Mouse (Mus musculus): ENCODE measurements around the gene Lhfpl2. TPM values are rescaled to one million over a fixed set of nuclear protein-coding genes. Genes with fewer than 3 reads are reported as not detected.
A peak's percentile ranks its signal among the peaks of the same experiment; 100 is the strongest.

The Lhfpl2 gene
- polyA plus RNA-seq, 1 experiment, result 10.8 TPM

DNA sequence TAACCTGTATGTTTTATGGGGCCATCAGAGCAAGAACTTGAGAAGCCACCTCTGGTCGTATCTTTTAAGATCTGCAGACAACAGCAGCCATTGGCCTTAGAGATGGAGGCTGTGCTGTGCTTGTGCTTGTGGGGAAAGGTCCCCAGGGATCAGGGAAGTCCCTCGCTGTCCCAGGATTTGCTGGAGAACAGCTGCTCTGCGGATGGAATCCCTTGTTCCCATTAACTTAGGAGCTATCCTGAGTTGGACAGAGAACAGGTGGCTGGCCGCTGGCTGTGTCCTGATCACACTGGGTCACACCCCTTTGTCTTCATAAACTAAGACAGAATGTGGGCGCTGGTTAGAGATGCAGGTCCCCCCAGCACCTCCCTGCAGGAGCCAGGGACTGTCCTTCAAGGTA is 110.7 kb downstream of the Lhfpl2 start:
- Histone ChIP-seq H3K4me1 (ENCODE audit: control insufficient read depth, insufficient read depth, low read length) (no peaks in the 10 kb centered on the region), H3K27ac (ENCODE audit: insufficient read depth, low read length) (no peak overlapping the region), H3K4me3 (ENCODE audit: insufficient read depth, low read length) (no peak overlapping the region)
- no peak for TF ChIP-seq CTCF (IDR thresholded peaks at IDR 0.05; ENCODE audit: extremely low read depth, insufficient read depth, low read length)
- no peak for TF ChIP-seq POLR2A (IDR thresholded peaks at IDR 0.05; ENCODE audit: extremely low read depth, insufficient read depth, low read length)

DNA sequence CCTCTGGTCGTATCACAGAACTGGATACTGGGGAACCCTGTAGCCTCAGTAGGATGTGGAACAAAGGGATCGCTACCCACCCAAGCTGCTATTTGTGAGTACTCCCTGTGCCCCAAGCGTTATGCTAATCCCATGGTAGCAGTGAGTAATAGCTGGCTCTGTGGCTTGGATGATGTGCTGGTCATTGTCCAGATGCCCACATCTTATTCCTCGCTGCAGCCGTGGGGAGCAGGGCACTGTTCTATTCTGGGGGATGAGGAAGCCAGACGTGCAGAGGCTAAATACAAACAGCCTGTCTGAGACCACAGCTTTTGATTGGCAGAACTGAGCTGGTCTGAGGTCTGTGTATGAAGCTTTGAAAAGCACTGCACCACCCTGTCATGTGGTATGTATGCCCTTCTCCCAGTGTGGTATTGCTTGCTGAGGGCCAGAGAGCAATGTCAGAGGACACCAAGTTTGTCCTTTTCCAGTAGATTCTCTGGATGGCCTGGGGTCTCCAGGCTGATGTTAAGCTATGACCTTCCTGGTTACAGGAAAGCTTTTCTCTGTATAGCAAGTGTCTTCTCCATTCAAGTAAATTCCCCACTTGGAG is 111.8 kb downstream of the Lhfpl2 start:
- Histone ChIP-seq H3K4me1 (ENCODE audit: control insufficient read depth, insufficient read depth, low read length) (no peaks in the 10 kb centered on the region), H3K27ac (ENCODE audit: insufficient read depth, low read length) (no peak overlapping the region), H3K4me3 (ENCODE audit: insufficient read depth, low read length) (no peak overlapping the region)
- no peak for TF ChIP-seq POLR2A (IDR thresholded peaks at IDR 0.05; ENCODE audit: extremely low read depth, insufficient read depth, low read length)
- no peak for TF ChIP-seq CTCF (IDR thresholded peaks at IDR 0.05; ENCODE audit: extremely low read depth, insufficient read depth, low read length)

DNA sequence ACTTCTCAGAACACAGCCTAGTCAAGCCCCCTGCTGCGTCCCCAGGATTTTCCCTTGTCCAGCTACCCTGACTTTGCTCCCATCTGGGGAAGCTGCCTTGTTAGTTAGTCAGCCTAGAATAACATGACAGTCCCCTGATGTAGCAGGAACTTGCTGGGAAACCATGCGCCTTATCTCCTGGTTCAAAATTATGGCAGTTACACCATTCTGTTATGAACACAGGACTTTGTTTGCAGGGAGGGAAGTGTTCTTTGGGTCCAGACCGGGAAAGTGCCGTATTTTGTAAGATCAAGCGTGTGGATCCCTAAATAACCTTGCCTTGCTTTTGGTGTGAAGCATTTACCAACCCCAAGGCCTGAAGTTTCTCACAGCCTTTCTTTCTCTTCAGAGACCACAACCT is 114.0 kb downstream of the Lhfpl2 start:
- no peak overlapping the region for H3K27ac ChIP-seq (ENCODE audit: insufficient read depth, low read length)
- no peak overlapping the region for H3K4me3 ChIP-seq (ENCODE audit: insufficient read depth, low read length)
- TF ChIP-seq CTCF (IDR thresholded peaks at IDR 0.05; ENCODE audit: extremely low read depth, insufficient read depth, low read length) (no peak), POLR2A (IDR thresholded peaks at IDR 0.05; ENCODE audit: extremely low read depth, insufficient read depth, low read length) (no peak)
- no peaks in the 10 kb centered on the region for H3K4me1 ChIP-seq (ENCODE audit: control insufficient read depth, insufficient read depth, low read length)

DNA sequence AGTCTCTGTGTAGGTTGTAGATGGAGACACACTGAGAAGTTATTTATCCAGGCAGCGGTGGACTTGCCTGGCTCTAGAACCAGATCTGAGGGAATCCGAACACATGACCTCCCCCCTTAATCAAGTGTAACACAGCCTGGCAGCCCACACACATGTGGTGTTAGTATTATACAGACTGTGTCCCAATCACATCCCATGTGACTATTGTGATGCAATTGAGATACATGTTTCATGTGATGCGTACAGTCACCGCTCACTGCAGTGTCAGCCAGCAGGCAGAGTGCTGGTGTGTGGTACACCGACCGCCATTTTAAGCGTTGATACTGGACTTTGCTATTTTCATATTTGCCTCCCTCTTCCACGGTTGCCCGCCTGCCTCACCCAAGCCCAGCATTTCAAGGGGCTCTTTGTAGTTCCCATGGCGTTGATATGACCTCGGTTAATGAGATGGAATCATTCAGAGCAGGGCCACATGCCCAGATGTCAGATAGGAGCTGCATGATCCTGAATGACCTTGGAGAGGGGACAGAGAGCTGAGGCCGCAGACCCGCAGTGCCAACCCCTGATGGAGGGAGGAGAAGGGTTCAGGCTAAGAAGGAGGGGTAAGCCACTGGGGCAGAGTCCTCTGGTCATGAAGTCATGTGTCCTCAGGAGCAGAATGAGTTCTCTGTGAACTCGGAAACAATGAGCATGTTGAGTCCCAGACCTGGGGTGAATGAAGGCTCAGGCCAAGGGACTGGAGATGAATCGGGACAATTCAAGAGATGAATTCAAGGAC is 115.1 kb downstream of the Lhfpl2 start:
- Histone ChIP-seq H3K27ac (ENCODE audit: insufficient read depth, low read length) (no peak overlapping the region), H3K4me3 (ENCODE audit: insufficient read depth, low read length) (no peak overlapping the region), H3K4me1 (ENCODE audit: control insufficient read depth, insufficient read depth, low read length) (no peaks in the 10 kb centered on the region)
- TF ChIP-seq CTCF (IDR thresholded peaks at IDR 0.05; ENCODE audit: extremely low read depth, insufficient read depth, low read length) (no peak), POLR2A (IDR thresholded peaks at IDR 0.05; ENCODE audit: extremely low read depth, insufficient read depth, low read length) (no peak)

DNA sequence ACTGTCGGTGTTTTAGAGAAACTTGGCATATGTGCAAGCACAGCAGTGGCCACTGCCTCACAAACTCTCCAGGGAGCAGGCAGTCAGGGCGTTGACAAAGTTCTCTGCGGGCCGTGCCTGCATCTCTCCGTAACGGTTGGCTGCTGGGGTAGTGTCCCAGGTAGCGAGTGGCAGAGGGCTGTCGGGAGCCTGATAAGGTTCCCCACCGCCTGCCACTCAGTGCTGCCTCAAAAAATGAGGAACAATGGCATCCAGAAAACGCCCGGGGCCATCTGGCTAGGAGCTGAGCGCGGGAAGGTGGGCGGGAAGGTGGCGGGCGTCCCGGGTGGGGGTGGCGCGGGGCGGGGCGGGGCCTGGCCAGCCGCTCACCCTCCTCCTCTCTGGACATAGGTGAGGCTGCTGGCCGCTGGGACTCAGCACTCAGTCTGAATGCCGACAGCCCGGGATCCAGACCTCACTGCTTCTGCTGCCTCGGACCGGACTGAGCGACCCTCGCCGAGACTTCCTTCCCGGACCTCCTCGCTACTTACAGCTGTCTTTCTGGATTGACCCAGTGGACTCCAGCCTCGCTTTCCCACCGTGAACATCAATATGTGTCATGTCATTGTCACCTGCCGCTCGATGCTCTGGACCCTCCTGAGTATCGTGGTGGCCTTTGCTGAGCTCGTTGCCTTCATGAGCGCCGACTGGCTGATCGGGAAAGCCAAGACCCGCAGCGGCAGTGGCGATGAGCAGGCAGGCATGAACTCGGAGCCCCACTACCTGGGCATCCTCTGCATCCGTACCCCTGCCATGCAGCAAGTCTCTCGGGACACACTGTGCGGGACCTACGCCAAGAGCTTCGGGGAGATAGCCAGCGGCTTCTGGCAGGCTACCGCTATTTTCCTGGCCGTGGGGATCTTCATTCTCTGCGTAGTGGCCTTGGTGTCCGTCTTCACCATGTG is 116.3 kb downstream of the Lhfpl2 start:
- H3K4me1 ChIP-seq (ENCODE audit: control insufficient read depth, insufficient read depth, low read length), result no peaks in the 10 kb centered on the region; the same call in 1 of the 2 replicates
- H3K4me3 ChIP-seq (ENCODE audit: insufficient read depth, low read length), result peak overlapping the region; percentile 67
- no peak for TF ChIP-seq POLR2A (IDR thresholded peaks at IDR 0.05; ENCODE audit: extremely low read depth, insufficient read depth, low read length)
- no peak for TF ChIP-seq CTCF (IDR thresholded peaks at IDR 0.05; ENCODE audit: extremely low read depth, insufficient read depth, low read length)
- peak overlapping the region; percentile 30 for H3K27ac ChIP-seq (ENCODE audit: insufficient read depth, low read length)

DNA sequence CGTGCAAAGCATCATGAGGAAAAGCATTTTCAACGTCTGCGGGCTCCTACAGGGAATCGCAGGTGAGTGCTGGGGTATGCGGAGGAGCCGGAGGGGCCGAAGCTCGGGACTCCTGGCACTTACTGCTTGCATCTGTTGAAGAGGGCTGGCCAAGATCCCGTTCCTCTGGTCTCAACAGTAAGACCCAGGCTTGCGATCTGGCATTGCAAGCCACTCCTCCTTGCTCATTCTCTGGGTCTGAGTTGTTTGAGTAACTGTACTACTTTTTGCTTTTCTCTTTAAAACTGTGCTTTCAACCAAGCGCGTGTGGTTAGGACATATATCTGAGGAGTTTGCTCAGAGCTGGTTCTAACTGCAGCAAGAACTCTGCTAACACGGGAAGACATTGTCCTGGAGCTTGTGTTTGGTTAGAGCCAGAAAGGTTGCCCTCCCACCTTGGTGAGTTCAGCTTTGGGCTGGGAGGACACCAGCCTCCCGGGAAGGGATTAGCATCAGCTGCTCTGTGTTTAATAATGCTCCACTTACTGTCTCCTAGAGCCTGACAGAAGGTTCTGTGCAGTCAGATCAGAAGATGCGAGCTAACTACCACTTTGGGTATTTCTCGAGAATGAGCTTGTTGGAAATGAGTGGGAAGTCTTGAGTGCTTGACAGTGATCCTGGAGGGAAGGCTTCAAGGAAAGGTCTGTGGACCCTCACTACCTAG is 117.1 kb downstream of the Lhfpl2 start:
- H3K4me3 ChIP-seq (ENCODE audit: insufficient read depth, low read length), result peak overlapping the region; percentile 67
- no peak for TF ChIP-seq POLR2A (IDR thresholded peaks at IDR 0.05; ENCODE audit: extremely low read depth, insufficient read depth, low read length)
- TF ChIP-seq CTCF (IDR thresholded peaks at IDR 0.05; ENCODE audit: extremely low read depth, insufficient read depth, low read length), result no peak
- peaks cover 3% of the 10 kb centered on the region; the same call in 1 of the 2 replicates for H3K4me1 ChIP-seq (ENCODE audit: control insufficient read depth, insufficient read depth, low read length)
- H3K27ac ChIP-seq (ENCODE audit: insufficient read depth, low read length), result peak overlapping the region; percentile 30; the same call in 1 of the 2 replicates

DNA sequence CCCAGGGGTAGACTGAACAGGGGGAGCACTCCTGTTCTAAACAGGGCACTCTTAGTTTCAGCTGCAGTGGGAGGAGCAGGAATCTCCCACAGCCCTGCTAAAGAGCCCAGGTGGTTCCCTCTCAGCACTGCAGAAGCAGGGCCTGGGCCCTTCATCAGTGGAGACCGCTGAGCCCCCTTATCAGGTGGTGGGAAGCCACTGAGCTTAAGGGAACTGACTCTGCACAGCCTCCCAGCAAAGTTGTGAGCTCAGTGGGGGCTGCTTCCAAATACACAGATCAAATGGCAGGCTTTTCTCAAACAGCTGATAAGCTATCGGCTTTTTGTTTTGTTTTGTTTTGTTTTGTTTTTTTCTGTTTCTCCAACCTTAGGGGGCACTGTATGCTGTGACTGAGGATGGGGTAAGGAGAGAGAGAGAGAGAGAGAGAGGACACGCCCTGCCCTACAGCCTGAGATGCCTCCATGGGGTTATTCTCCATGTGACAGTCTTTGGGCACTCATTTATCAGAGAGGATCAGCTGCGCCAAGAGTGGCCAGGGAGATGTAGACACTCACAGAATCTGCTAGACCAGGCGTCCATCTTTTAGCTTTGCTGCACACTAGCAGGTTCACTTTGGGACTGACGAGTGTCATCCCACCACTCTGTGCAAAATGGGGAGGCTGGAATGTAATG is 117.9 kb downstream of the Lhfpl2 start:
- TF ChIP-seq POLR2A (IDR thresholded peaks at IDR 0.05; ENCODE audit: extremely low read depth, insufficient read depth, low read length), result no peak
- TF ChIP-seq CTCF (IDR thresholded peaks at IDR 0.05; ENCODE audit: extremely low read depth, insufficient read depth, low read length), result no peak
- no peak overlapping the region for H3K27ac ChIP-seq (ENCODE audit: insufficient read depth, low read length)
- peaks cover 3% of the 10 kb centered on the region; the same call in 1 of the 2 replicates for H3K4me1 ChIP-seq (ENCODE audit: control insufficient read depth, insufficient read depth, low read length)
- H3K4me3 ChIP-seq (ENCODE audit: insufficient read depth, low read length), result no peak overlapping the region

DNA sequence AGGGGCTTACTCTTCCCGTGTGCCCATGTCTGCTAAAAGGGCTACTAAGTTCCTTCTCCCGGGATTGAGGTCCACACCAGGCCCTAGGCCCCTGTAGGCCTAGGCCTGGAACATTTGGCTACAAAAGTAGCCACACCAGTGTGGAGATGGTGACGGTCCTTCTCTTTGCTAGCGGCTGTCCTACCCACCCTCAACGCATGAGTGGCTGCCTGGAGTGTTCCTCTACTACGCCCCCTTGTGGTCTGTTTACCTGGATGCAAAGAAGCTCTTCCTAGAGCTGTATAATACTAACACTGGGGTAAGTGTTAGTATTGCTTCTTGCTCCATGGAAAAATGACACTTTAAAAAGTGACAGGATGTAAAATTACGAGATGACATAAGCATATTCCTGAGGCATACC is 119.6 kb downstream of the Lhfpl2 start:
- Histone ChIP-seq H3K4me3 (ENCODE audit: insufficient read depth, low read length) (no peak overlapping the region), H3K4me1 (ENCODE audit: control insufficient read depth, insufficient read depth, low read length) (peaks cover 3% of the 10 kb centered on the region; the same call in 1 of the 2 replicates), H3K27ac (ENCODE audit: insufficient read depth, low read length) (no peak overlapping the region)
- TF ChIP-seq CTCF (IDR thresholded peaks at IDR 0.05; ENCODE audit: extremely low read depth, insufficient read depth, low read length), result peak; percentile 39
- TF ChIP-seq POLR2A (IDR thresholded peaks at IDR 0.05; ENCODE audit: extremely low read depth, insufficient read depth, low read length), result no peak

All from cortical plate, adult 2 months (tissue).